Mouse (Mus musculus): ENCODE data around the gene Hebp1. TPM values are rescaled to one million over a fixed set of nuclear protein-coding genes. Genes with fewer than 3 reads are reported as not detected.
A peak's percentile ranks its signal among the peaks of the same experiment; 100 is the strongest.

The Hebp1 gene
- polyA plus RNA-seq, 1 experiment from 2014 or later = 2.0 TPM

GRCm38 (mm10) chr6:135218330-135218729, 20.5 kb upstream of the Hebp1 start:
- H3K36me3 ChIP-seq (ENCODE audit: poor library complexity, severe bottlenecking) = peaks cover 61% of the 10 kb centered on the region

GRCm38 (mm10) chr6:135212666-135213065, 14.8 kb upstream of the Hebp1 start:
- Histone ChIP-seq H3K4me2 (no peak overlapping the region), H3K9ac (no peak overlapping the region), H3K4me1 (no peaks in the 10 kb centered on the region), H3K36me3 (ENCODE audit: poor library complexity, severe bottlenecking) (peaks cover 49% of the 10 kb centered on the region), H3K9me3 (replicated peaks) (no peaks in the 10 kb centered on the region), H3K4me3 (no peak overlapping the region), H3K27ac (no peak overlapping the region), H3K27me3 (no peaks in the 10 kb centered on the region)
- no peak for ATAC-seq
- 70% methylated on average over 2 of the region's 2 CpGs for WGBS

More at GRCm38 (mm10) chr6:135218330-135218729, 20.5 kb upstream of the Hebp1 start:
- Histone ChIP-seq H3K4me3 (no peak overlapping the region), H3K4me2 (no peak overlapping the region), H3K4me1 (no peaks in the 10 kb centered on the region), H3K9ac (no peak overlapping the region), H3K27me3 (no peaks in the 10 kb centered on the region), H3K27ac (no peak overlapping the region), H3K9me3 (replicated peaks) (no peaks in the 10 kb centered on the region)
- 91% methylated on average over 8 of the region's 8 CpGs for WGBS
- no peak for ATAC-seq

GRCm38 (mm10) chr6:135211169-135211568, 13.3 kb upstream of the Hebp1 start:
- Histone ChIP-seq H3K4me2 (no peak overlapping the region), H3K36me3 (ENCODE audit: poor library complexity, severe bottlenecking) (peaks cover 36% of the 10 kb centered on the region), H3K9me3 (replicated peaks) (no peaks in the 10 kb centered on the region), H3K9ac (no peak overlapping the region), H3K27ac (no peak overlapping the region), H3K4me1 (peaks cover 11% of the 10 kb centered on the region), H3K4me3 (no peak overlapping the region), H3K27me3 (no peaks in the 10 kb centered on the region)
- 75% methylated on average over 7 of the region's 7 CpGs for WGBS
- no peak for ATAC-seq

GRCm38 (mm10) chr6:135206909-135207308, 9.1 kb upstream of the Hebp1 start:
- H3K27me3 ChIP-seq = no peaks in the 10 kb centered on the region
- peaks cover 24% of the 10 kb centered on the region for H3K4me1 ChIP-seq
- peaks cover 14% of the 10 kb centered on the region for H3K36me3 ChIP-seq (ENCODE audit: poor library complexity, severe bottlenecking)
- WGBS = 21% methylated on average over 8 of the region's 8 CpGs
- peak; percentile 60; the same call in 1 of the 2 replicates for ATAC-seq
- H3K4me2 ChIP-seq = no peak overlapping the region
- no peak overlapping the region for H3K9ac ChIP-seq
- peak overlapping the region; percentile 35 for H3K27ac ChIP-seq
- no peak overlapping the region for H3K4me3 ChIP-seq
- no peaks in the 10 kb centered on the region for H3K9me3 ChIP-seq (replicated peaks)

GRCm38 (mm10) chr6:135205802-135206201, 8.0 kb upstream of the Hebp1 start:
- no peaks in the 10 kb centered on the region for H3K9me3 ChIP-seq (replicated peaks)
- peaks cover 24% of the 10 kb centered on the region for H3K4me1 ChIP-seq
- no peak for ATAC-seq
- no peak overlapping the region for H3K4me3 ChIP-seq
- H3K9ac ChIP-seq = no peak overlapping the region
- peaks cover 10% of the 10 kb centered on the region for H3K36me3 ChIP-seq (ENCODE audit: poor library complexity, severe bottlenecking)
- H3K27me3 ChIP-seq = no peaks in the 10 kb centered on the region
- no peak overlapping the region for H3K27ac ChIP-seq
- 88% methylated on average over 4 of the region's 4 CpGs for WGBS
- H3K4me2 ChIP-seq = no peak overlapping the region

- peaks cover 28% of the 10 kb centered on the region for H3K4me1 ChIP-seq
- H3K9ac ChIP-seq = no peak overlapping the region
- H3K36me3 ChIP-seq (ENCODE audit: poor library complexity, severe bottlenecking) = peaks cover 8% of the 10 kb centered on the region
- H3K4me2 ChIP-seq = no peak overlapping the region
- H3K4me3 ChIP-seq = no peak overlapping the region
- ATAC-seq = no peak
- no peak overlapping the region for H3K27ac ChIP-seq
- no peaks in the 10 kb centered on the region for H3K27me3 ChIP-seq
- H3K9me3 ChIP-seq (replicated peaks) = no peaks in the 10 kb centered on the region
- 75% methylated on average over 4 of the region's 4 CpGs for WGBS
Observed at GRCm38 (mm10) chr6:135204869-135205268, 7.0 kb upstream of the Hebp1 start.

- no peak overlapping the region for H3K4me3 ChIP-seq
- H3K4me1 ChIP-seq = peaks cover 39% of the 10 kb centered on the region
- no peak; the same call in 1 of the 2 replicates for ATAC-seq
- no peaks in the 10 kb centered on the region for H3K27me3 ChIP-seq
- H3K4me2 ChIP-seq = no peak overlapping the region
- H3K36me3 ChIP-seq (ENCODE audit: poor library complexity, severe bottlenecking) = no peaks in the 10 kb centered on the region
- no peak overlapping the region for H3K9ac ChIP-seq
- 62% methylated on average over 6 of the region's 6 CpGs for whole genome bisulfite sequencing
- H3K9me3 ChIP-seq (replicated peaks) = no peaks in the 10 kb centered on the region
- H3K27ac ChIP-seq = no peak overlapping the region
Observed at GRCm38 (mm10) chr6:135203737-135204136, 5.9 kb upstream of the Hebp1 start.

GRCm38 (mm10) chr6:135202668-135203067, 4.8 kb upstream of the Hebp1 start:
- peaks cover 44% of the 10 kb centered on the region for H3K4me1 ChIP-seq
- ATAC-seq = no peak
- H3K4me2 ChIP-seq = no peak overlapping the region
- no peak overlapping the region for H3K4me3 ChIP-seq
- no peaks in the 10 kb centered on the region for H3K9me3 ChIP-seq (replicated peaks)
- H3K36me3 ChIP-seq (ENCODE audit: poor library complexity, severe bottlenecking) = no peaks in the 10 kb centered on the region
- H3K27ac ChIP-seq = no peak overlapping the region
- H3K9ac ChIP-seq = no peak overlapping the region
- WGBS = 92% methylated on average over 6 of the region's 6 CpGs
- H3K27me3 ChIP-seq = no peaks in the 10 kb centered on the region

GRCm38 (mm10) chr6:135200122-135200957, 2.5 kb upstream of the Hebp1 start:
- Histone ChIP-seq H3K27me3 (no peaks in the 10 kb centered on the region), H3K4me3 (no peak overlapping the region), H3K4me1 (peaks cover 33% of the 10 kb centered on the region), H3K4me2 (no peak overlapping the region), H3K9ac (no peak overlapping the region; the same call in 1 of the 2 replicates), H3K9me3 (replicated peaks) (no peaks in the 10 kb centered on the region), H3K36me3 (ENCODE audit: poor library complexity, severe bottlenecking) (no peaks in the 10 kb centered on the region), H3K27ac (no peak overlapping the region)
- ATAC-seq = no peak
- 83% methylated on average over 16 of the region's 16 CpGs for WGBS

- Histone ChIP-seq H3K27ac (no peak overlapping the region), H3K9me3 (replicated peaks) (no peaks in the 10 kb centered on the region), H3K9ac (peak overlapping the region; percentile 92), H3K4me2 (peak overlapping the region; percentile 89), H3K36me3 (ENCODE audit: poor library complexity, severe bottlenecking) (no peaks in the 10 kb centered on the region), H3K27me3 (no peaks in the 10 kb centered on the region), H3K4me3 (peak overlapping the region; percentile 87), H3K4me1 (peaks cover 26% of the 10 kb centered on the region)
- no peak for ATAC-seq
- 30% methylated on average over 6 of the region's 6 CpGs for WGBS
Observed at GRCm38 (mm10) chr6:135198726-135199125, 904 bp upstream of the Hebp1 start.

GRCm38 (mm10) chr6:135197446-135197845, 376 bp downstream of the Hebp1 start:
- Histone ChIP-seq H3K27me3 (no peaks in the 10 kb centered on the region), H3K4me3 (peak overlapping the region; percentile 87), H3K36me3 (ENCODE audit: poor library complexity, severe bottlenecking) (no peaks in the 10 kb centered on the region), H3K9ac (peak overlapping the region; percentile 92), H3K4me2 (peak overlapping the region; percentile 89), H3K9me3 (replicated peaks) (no peaks in the 10 kb centered on the region), H3K27ac (no peak overlapping the region), H3K4me1 (peaks cover 24% of the 10 kb centered on the region)
- no peak for ATAC-seq
- 21% methylated on average over 7 of the region's 7 CpGs for WGBS

- WGBS = 90% methylated on average over 8 of the region's 8 CpGs
Observed at GRCm38 (mm10) chr6:135196707-135197106, 1.1 kb downstream of the Hebp1 start.

More at GRCm38 (mm10) chr6:135196707-135197106, 1.1 kb downstream of the Hebp1 start:
- no peak for ATAC-seq
- H3K9me3 ChIP-seq (replicated peaks) = no peaks in the 10 kb centered on the region
- peaks cover 24% of the 10 kb centered on the region for H3K4me1 ChIP-seq
- no peak overlapping the region for H3K4me2 ChIP-seq
- H3K27me3 ChIP-seq = no peaks in the 10 kb centered on the region
- no peak overlapping the region for H3K27ac ChIP-seq
- no peak overlapping the region for H3K9ac ChIP-seq
- no peaks in the 10 kb centered on the region for H3K36me3 ChIP-seq (ENCODE audit: poor library complexity, severe bottlenecking)
- H3K4me3 ChIP-seq = no peak overlapping the region
